Mouse (Mus musculus) G1E (cell line): ENCODE data around the gene Smoc1.

Experiments used
- CTCF ChIP-seq: IDR thresholded peaks from 2 replicates; pipeline ENCODE4 v1.5.1; 2012; ENCODE audit warnings: low read depth, low read length, inconsistent platforms, mixed read lengths
- GATA1 ChIP-seq: IDR thresholded peaks from 2 replicates; pipeline ENCODE4 v1.6.1; 2012; ENCODE audit warnings: borderline replicate concordance, low read length, inconsistent platforms, mixed read lengths
- GATA2 ChIP-seq: IDR thresholded peaks from 2 replicates; pipeline ENCODE4 v1.6.1; 2012; ENCODE audit warnings: low read depth, low read length, inconsistent platforms, borderline replicate concordance
- POLR2AphosphoS5 ChIP-seq: IDR thresholded peaks from 2 replicates; pipeline ENCODE4 v1.6.1; 2012; ENCODE audit warnings: low read depth, low read length, inconsistent platforms; ENCODE audit not compliant: insufficient replicate concordance
- TAL1 ChIP-seq: conservative IDR thresholded peaks from 2 replicates; pipeline ENCODE4 v1.6.1; 2012; ENCODE audit warnings: low read depth, low read length, inconsistent platforms, mixed read lengths

DNA sequence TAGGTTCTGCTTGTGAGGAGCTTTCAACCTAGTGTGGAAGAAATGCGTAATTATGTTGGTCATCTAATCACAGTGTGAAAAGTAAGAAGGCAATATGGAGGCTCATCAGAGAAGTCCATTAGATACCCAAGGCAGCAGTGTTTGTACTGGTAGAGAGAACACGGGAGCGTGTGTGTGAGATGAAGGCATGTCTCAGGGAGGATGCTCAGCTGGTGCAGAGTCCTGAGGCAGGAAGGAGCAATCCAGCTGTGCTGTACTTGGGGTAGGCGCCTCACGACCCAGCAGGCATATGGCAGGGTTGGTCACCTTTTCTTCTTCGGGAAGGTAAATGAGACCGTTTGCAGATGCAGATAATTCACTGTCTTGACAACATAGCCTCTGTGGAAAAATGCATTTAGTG, 70.7 kb downstream of the Smoc1 start:
- TF ChIP-seq CTCF (no peak), POLR2AphosphoS5 (no peak), GATA1 (no peak), TAL1 (no peak), GATA2 (no peak)
